Mouse (Mus musculus): Measurements from ENCODE around the gene Cuta.
A peak's percentile ranks its signal among the peaks of the same experiment; 100 is the strongest.
"Not testable (repeated sequence)": the region's sequence is repeated elsewhere in the genome, so short reads cannot be mapped to it uniquely, and the experiment has no call there.

Cuta gene

DNA sequence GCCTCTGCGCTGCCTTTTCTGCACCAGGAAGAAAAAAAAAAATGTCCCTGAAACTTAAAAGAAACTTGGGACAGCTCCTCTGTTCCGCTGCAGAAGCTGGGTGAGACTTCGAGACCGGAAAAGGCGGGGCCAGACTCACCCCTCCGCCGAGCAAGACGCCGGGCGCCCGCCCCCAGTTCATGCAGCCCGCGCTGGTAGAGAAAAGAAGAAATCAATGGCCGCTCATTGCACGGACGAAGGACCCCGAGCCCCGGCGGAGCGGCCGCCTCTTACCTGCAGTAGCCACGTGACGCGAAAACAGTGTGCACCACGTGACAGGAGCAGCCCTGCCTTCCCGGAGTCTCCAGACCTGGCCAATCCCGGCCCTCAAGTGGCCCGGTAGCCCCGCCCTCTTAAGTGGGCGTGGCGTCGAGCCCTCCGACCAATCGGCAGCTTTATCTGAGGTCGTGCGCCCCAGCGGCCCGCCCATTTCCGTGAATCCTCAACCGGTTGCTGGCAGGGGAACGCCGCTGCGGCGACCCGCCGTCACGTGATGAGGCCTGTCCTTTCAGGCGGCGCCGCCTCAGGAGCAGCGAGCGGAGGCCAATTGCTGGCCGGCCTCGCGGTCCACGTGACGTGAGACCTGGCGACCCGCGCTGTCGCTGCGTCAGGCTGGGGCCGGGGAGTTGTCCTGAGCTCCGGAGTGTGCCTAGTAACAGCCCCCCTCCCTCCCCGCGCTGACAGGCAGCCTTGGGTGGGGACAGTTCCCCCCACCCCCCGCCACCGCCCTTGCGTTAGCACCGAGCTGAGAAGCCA lies at the start of gene Cuta:
Gene Cuta (minus strand): TSS at position 392 of the 795 bp plus-strand sequence.
- DNase-seq: peak; percentile 99

DNA sequence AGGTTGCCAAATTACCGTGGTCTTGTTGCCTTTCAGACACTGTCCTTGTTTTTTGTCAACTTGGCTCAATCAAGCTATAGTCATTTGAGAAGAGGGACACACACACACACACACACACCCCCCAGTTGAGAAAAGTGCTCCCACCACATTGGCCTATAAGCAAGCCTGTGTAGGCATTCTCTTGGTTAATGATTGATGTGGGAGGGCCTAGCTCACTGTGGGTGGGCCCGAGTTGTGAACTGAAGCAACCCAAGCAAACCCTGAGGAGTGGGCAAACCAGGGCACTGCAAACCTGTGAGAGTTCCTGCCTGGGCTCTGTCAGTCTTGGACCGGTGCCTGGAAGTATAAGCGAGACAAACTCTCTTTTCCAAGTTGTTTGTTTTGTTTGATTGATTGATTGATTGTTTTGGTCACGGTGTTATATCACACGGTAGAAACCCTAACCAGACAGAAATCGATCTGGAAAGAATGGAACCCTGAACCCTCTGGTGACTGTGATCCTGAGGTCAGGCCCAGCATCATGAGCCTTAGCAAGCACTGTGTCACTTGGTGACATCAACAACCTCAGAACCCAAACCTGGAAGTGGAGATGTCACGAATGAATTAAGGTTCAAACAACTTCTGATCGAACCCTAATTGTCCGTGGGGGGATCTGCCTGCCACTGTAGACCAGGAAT lies 46.3 kb upstream of the Cuta start:
- DNase-seq: no peak

DNA sequence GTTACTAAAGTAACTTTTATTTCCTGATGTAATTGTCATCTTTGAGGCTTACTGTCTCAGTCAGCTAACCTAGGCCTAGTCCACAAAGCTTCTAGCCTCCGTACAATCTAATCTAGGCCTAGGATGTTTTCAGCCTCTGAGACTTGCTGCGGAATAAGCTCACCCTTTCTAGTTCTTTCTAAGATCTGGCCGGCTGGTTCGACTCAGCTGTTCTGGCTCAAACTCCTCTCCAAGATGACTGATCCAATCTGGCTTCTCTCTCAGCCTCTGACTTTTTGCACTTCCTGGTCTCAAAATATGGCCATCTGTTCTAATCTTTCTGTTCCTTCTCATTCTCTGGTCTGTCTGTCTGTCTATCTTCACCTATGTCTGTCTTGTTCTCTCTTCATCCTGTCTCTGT lies 44.0 kb upstream of the Cuta start:
- DNase-seq: no peak

DNA sequence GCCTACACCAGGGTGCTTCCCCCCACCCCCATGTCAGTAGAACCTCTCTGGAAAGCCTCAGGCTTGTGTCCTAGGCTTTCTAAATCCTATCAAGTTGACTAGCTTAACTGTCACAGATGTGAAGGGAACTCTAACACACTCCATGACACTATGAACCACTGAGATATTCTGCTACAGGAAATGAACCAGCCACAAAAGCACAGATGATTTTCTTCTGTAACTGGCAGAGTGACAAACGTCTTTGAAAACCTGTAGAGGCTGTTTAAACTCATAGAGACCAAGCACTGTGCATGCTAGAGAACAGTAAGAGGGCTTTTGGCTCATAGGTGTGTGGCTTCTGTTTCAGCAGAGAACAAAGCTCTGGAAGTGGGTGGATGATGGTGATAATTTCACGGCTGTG lies 41.7 kb upstream of the Cuta start:
- DNase-seq: no peak

DNA sequence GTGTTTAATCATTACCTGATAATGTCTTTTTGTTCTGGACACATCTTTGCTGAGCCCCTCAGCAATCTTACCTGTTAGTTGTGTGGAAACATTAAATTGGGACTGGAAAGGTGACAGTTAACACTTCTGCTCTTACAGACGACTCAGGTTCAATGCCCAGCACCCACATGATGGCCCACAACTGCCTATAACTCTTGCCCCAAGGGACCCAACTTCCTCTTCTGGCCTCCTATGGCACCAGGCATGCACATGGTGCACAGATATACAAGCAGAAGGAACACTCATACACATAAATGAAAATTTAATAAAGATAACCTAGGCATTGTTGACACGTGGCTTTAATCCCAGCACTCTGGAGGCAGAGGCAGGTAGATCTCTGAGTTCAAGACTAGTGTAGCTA lies 40.1 kb upstream of the Cuta start:
- DNase-seq: peak; percentile 83 to 88

DNA sequence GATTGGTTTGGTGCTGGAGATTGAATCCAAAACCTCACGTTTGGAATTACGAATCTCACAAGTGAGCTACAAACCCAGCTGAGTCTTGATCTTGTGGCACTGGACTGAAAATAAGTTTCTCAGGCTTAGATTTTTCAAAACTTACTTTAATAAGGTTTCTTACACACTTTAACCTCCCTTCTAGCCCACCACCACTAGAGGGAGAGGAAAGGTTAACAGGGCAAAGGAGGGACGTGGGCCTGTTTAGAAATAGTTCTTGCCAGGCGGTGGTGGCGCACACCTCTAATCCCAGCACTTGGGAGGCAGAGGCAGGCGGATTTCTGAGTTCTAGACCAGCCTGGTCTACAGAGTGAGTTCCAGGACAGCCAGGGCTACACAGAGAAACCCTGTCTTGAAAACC lies 38.0 kb upstream of the Cuta start:
- DNase-seq: not testable (repeated sequence)

DNA sequence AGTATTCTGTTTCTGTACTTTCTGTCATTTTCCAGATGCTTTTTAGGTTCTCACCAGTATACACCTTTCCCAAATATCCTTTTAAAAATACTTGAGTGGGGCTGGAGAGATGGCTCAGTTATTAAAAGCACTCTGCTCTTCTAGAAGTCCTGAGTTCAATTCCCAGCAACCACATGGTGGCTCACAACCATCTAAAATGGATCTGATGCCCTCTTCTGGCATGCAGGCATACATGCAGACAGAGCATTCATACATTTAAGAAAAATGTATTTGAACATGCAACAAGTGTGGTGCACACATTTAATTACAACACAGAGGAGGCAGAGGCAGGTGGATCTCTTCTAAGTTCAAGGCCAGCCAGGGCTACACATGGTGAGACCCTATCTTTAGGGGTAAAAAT lies 36.0 kb upstream of the Cuta start:
- no peak for DNase-seq

DNA sequence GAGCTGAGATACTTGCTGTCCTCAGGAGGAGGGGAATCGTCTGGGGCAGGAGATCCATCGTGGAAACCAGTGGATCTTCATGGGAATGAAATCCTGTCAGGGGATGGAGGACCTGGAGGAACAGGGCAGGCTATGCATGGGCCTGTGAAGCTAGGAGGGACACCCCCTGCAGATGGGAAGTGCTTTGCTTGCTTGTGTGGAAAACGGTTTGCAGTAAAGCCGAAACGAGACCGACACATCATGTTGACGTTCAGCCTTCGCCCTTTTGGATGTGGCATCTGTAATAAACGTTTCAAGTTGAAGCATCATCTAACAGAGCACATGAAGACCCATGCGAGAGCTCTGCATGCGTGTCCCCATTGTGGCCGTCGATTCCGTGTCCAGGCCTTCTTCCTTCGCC lies 35.2 kb upstream of the Cuta start:
- no peak for DNase-seq

DNA sequence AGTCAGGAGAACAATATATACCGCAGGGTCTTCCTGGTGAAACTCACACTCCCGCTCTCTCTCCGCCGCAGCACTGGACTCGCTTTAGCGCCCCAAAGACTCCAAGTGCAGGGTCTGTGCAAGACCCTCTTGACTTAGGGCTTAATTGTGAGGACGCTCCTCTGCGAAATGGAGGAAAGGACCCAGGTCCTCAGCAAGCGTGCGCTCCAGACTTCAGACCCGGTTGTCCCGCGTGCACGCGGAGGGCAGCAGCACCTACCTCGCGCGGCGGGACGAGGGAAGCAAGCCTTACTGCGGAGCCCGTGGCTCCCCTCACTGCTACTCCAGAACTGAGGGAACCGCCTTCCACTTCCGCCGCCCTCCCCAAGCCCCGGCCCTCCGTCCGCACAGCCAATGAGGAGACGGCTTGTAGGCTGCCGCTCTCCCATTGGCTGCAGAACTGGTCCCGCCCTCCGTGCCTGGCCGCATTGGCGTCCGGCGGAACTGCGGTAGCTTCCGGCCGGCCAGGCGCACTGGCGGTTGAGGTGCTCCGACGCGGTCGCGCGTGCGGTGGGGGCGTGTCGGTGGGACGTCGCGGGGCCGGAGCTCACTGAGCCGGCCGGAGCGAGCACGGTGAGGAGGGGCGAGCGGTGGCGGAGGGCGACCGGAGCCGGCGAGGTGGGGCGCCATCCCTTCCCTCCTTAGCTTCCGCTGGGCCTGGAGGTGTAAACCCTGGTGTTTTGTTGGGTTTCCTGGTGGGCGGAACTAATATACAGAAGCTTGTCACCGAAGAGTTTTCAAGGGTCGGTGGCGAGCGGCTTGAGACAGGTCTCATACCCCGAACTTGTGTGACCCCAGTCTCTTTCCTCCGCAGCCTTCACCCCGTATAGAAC lies 33.6 kb upstream of the Cuta start, which contains the start of gene Zbtb9:
Gene Zbtb9 (plus strand): TSS at position 465 of the 872 bp plus-strand sequence.
- DNase-seq: peak; percentile 95

DNA sequence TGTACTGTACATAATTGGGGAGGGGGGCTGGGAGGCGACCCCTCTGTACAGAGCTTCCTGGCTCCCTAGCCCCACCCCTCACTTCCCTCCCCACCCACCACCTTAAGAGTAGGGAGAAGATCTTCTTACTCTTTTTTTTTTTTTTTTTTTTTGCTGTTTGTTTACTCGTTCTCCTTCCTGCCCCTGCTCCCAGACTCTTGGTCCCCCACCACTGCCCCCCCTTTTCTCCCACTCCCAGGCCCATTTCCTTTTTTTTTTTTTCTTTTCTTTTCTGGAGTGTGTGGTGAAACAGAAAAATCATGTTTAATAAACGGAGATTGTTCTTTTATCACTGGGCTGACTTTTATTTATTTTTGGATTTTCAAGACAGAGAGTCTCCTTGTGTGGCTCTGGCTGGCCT lies 32.7 kb upstream of the Cuta start:
- DNase-seq: no peak

DNA sequence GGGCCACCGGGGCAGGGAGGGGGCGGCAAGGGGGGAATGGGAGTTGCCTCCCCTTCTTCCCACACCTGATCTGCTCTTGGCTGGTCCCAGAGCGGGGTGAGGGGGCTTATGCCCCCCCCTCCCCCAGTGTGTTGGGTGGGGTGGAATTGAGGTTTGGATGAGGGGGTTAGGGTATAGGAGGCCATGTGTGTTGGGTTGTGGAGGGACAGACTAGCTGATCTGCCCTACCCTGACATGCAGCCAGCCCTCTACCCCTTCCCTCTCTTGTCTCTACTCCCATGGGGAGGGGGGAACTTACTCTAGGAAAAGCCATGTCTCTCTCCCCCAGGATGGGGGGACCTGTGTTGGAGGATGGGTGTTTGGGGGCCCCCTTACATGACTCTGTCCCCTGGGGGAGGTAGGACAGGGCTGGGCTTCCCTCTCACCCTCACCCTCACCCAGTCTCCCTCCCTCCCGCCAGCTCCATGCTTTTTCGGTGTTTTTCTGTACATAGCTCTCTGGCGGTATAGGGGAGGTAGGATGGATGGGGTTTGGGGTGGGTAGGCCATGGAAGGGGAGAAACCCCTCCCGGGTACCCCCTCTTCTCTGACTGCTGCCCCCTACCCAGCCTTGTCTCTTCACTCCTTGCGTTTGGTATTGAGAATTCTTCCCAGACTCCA lies 32.0 kb upstream of the Cuta start:
- DNase-seq: no peak

DNA sequence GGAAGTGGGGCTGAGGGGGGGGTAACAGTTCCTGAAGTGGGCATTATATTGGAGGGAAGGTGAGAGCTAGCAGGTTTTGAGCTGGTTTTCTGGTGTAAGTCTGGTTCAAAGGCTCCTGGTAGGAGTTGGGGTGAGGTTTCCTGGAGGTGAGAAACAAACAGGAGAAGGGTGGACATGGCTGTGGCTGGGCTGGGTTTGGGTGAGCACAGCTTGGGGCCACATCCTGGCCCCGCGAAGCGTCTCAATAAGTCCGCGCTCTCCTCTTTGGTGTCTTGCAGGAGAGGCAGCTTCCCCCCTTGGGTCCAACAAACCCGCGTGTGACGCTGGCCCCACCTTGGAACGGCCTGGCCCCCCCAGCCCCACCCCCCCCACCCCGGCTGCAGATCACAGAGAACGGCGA lies 30.9 kb upstream of the Cuta start:
- no peak for DNase-seq

DNA sequence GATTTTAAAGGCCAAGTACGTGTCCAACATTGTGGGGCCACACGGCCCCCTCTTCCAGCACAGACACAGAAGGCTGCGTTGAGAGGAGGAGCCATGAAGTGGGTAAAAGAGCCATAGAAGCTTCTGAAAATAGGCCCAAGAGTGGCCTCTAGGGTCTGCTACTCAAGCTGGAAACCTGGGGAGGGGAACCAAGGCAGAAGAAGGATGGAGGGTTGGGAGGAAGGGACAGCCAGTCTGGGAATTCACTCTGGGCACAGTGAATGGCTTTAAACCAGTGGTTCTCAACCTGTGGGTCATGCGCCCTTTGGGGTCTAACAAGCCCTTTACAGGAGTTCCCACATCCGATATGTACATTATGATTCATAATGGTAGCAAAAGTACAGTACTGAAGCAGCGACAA lies 29.9 kb upstream of the Cuta start:
- no peak for DNase-seq

DNA sequence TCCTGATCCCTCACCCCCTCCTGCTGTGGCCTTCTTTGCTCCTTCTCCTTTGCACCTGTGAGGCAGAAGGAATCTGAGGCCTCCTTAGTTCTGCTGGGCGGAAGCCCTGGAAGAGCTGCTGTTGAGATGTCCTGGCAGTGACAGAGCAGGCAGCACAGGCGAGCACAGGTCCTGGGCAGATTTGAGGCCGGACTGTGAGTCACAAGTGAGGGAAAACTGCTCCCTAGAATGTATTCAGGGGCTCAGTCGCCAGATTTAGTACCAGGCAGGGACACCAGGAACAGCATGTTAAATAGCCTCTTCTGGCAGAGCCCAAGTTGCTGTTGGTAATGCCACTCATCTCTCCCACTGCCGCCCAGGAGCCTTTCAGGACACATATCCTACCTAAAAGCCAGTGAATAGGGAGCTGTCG lies 28.8 kb upstream of the Cuta start:
- no peak for DNase-seq

DNA sequence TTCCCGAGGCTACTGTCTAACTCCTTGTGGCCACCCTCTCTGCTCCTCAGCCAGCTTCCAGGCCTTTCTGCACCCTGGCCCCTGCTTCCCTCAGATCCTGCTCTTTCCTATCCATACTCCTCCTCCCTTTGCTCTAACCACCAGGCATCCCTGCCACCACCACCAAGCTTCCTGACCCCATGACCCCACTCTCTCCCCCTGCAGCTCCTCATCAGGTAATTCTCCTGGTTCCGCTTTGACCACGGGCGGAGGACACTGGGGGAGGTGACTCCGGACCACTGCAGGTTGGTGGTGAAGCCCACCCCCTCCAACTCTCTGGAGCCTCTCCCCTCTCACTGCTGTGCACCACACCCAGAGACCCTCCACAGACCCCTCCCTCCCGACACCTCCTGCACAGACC lies 28.1 kb upstream of the Cuta start:
- no peak for DNase-seq

DNA sequence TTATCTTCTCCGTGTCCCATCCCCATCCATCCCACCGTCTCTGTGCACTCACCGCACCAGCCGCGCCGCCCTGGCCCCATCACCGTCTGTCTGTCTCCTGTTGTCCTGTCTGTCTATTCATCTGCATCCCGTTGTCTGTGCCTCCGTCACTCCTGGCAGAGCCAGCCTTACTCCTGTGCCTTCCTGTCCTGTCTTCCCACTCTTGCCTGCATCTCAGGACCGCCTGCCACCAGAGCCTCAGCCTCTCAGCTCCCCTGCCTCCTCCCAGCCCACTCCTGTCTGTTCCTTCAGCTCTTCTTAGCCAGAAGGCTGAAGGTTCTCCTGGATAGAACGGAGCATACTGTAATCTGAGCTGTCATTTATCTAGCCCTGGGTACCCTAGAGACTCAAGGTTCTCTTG lies 27.6 kb upstream of the Cuta start:
- no peak for DNase-seq

DNA sequence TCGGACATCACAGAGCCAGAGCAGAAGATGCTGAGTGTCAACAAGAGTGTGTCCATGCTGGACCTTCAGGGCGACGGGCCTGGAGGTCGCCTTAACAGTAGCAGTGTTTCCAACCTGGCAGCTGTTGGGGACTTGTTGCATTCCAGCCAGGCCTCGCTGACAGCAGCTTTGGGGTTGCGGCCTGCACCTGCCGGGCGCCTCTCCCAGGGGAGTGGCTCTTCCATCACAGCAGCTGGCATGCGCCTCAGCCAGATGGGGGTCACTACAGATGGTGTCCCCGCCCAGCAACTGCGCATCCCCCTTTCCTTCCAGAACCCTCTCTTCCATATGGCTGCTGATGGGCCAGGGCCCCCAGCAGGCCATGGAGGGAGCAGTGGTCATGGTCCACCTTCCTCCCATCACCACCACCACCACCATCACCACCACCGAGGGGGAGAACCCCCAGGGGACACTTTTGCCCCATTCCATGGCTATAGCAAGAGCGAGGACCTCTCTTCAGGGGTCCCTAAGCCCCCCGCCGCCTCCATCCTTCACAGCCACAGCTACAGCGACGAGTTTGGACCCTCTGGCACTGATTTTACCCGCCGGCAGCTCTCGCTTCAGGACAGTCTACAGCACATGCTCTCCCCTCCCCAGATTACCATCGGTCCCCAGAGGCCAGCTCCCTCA lies 22.3 kb upstream of the Cuta start:
- DNase-seq: no peak

DNA sequence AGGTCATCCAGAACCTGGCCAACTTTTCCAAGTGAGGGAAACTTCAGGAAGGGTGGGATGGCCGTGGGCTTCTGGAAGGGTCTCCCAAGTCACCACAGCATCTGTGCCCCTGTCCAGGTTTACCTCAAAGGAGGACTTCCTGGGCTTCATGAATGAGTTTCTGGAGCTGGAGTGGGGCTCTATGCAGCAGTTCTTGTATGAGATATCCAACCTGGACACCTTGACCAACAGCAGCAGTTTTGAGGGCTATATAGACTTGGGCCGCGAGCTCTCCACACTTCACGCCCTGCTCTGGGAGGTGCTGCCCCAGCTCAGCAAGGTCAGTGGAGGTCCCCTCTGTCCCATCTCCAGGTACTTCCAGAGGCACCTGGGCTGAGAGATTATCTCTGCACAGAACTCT lies 20.4 kb upstream of the Cuta start:
- DNase-seq: no peak

DNA sequence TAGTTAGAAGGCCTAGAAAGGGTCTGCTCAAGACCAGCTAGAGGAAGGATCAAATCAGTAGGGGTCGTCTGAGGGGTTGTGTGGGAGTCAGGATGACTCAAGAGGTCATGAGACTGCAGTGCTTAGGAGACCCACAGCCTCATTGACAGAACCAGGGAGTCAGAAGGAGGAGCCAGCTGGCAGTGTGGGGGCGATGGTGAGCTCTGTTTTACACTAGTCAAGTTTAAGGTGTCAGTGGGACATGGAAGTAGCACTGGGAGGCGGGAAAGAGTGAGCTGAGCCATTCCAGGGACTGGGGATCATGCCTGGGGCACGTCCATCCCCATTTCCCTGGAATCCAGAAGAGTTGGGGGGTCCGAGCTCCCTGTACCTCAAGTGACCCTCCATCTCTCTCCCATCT lies 19.5 kb upstream of the Cuta start:
- no peak for DNase-seq

DNA sequence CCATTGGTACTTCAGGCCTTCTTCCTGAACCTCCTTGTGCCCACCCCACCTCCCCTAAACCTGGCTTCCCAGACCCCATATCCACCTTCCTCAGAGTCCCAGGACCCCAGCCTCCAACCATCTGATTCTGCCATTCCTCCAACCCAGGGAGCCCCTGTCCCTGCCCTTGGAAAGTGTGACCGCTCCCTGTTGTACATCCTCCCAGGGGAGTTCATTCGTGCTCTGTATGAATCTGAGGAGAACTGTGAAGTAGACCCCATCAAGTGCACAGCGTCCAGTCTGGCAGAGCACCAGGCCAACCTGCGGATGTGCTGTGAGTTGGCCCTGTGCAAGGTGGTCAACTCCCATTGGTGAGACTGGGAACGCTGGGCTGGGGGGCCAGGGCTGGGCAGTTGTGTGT lies 18.5 kb upstream of the Cuta start:
- no peak for DNase-seq

DNA sequence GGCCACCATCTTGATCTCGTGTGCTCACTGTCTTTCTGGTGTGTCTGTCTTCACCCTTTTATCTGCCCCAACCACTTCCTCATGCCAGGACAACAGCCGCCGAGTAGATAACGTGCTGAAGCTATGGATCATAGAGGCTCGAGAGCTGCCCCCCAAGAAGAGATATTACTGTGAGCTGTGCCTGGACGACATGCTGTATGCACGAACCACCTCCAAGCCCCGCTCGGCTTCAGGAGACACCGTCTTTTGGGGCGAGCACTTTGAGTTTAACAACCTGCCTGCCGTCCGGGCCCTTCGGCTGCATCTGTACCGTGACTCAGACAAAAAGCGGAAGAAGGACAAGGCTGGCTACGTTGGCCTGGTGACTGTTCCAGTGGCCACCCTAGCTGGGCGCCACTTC lies 17.5 kb upstream of the Cuta start:
- DNase-seq: no peak

DNA sequence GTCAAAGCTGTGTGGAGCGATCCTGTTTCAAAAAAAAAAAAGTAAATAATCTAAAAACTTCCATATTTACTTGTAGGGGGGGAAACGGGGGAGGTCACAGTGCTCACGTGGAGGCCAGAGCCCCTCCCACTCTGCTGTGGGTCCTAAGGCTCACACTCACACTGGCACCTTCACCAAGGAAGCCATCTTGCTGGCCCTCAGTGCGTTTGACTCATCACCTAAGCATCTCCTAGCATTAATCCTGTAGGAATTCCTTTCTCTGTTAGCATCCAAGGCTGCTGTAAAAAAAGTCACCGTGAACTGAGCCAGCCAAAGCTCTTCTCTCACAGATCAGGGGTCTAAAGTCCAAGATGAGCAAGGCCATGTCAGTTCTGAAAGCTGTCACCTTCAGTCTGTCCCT lies 16.9 kb upstream of the Cuta start:
- no peak for DNase-seq

DNA sequence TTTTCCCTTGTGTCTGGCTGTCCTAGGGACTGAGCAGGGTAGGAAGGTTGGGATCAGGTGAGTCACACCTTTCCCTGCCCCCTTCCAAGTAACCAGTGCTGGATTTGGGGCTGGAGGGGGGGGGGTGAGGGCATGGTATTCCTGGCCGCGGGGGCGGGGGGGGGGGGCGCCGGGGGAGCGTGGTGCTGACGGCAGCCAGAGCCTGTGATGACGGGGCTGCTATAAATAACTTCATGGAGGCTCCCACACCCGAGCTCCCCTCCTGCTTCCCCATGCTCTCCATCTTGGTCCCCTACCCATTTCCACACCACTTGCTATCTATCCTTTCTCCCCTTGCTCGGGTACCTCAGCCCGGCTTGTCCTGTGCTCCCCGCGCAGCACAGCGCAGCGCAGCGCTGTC lies 14.4 kb upstream of the Cuta start:
- no peak for DNase-seq

Measured in B cell, adult 2 months (primary cell).